Mouse (Mus musculus) layer of hippocampus, postnatal 36 days (tissue): ENCODE data around the gene Tpbgl. TPM values are rescaled to one million over a fixed set of nuclear protein-coding genes. Genes with fewer than 3 reads are reported as not detected.

Source experiments
- DNase-seq, 2 experiments: peaks; one replicate each; pipeline ENCODE4 v3.0.0; 2022
- total RNA-seq, 2 experiments: library from RNA; stranded (reverse); gene quantifications; 2 replicates each; pipeline ENCODE4 v1.2.3; 2021

Gene Tpbgl
- total RNA-seq: 1 to 10 TPM; 5.3 to 6.0 TPM

DNA sequence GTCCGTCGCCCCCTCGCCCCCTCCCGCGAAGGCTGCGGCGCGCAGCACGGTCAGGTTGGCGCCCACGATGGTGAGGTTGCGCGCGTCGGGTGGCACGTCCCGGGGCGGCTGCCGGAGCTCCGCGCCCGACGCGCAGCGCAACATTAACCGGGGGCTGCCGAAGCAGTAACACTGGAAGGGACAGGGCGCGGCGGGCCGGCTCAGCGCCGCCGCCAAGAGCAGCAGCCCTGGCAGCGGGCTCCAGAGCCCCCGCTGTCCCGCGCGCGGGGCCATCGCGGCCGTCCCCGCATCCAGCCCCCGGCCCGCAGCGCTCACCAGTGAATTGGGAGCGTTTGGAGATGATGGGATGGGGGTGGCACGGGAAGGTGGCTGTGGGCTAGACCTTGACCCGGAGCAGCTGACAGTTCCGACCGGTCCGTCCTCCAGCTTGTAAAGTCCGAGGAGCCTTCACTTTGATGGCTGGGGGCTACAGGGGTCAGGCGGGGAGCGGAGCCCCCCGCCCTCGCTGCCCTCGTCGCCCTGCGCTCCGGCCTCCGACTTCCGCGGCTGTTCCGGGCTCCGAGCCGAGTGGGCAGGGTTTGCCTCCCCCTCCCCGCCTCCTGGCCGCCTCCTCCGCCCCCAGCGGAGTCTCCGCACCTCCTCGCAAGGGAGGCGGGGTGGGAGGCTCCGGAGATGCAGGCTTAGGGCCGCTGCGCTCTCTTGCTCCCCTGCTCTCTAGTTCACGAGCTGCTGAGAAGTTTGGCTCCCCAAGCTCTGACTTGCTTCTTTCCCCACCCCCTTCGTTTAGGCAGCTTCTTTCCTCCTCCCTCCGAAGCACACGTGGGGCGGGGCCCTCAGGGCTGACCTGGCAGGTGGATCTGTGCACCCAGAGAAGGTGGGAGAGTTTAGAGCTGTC lies at the start of gene Tpbgl:
Gene Tpbgl (minus strand): TSS at position 728 of the 895 bp plus-strand sequence.
- DNase-seq: peak; percentile 30 to 36

DNA sequence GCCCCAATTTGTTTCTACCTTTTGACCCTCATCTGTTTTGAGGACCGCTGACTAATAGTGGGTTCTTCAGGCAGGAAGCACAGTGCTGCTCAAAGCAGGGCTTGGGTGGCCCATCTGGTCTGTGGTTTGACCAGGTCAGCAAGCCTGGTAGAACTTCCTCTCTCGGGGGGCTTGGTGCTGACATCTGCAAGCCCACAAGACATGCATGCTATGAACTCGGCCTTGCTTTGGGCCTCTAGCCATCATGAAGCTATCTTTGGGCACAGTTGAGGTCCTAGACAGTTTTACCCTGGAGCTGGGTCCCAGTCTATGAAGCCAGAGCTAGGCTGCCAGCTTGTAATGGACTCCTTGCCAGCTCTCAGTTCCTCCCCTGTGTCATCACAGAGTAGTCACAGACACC lies 48.0 kb upstream of the Tpbgl start:
- no peak for DNase-seq

DNA sequence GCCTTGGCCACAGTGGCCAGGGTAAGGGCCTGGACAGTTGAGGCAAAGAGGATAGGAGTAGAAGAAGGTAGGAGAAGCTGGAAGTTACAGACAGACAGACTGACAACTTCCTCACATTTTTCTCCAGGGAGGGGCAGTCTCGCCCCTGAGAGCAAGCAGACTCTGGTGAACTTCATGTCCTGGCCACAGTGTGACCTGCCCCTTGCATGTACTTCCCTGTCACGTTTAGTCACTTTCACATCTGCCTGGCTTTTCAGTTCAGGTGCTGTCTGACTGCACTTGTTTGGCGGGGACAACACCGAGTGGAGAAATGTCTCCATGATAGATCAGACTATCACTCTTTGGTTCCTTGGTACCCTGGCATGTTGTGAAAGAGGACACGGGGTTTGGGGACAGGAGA lies 47.3 kb upstream of the Tpbgl start:
- DNase-seq: no peak

DNA sequence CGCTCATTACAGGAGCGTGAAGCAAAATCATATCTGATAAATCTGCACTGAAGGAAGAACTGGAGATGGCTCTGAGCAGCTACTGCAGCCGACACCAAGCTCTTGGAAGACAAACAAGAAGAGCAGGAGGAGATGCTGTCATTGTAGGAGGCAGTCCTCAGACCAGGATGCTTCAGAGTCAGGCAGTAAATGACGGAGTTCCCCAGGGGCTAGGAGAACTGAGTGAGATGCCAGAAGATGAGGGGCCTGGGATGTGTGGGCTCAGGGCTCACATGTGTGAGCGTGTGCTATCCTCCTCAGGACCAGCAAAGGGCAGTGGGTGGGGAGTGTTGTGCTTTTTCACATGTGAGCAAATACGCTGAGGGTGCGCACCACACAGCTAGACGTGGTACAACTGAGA lies 46.3 kb upstream of the Tpbgl start:
- DNase-seq: no peak

DNA sequence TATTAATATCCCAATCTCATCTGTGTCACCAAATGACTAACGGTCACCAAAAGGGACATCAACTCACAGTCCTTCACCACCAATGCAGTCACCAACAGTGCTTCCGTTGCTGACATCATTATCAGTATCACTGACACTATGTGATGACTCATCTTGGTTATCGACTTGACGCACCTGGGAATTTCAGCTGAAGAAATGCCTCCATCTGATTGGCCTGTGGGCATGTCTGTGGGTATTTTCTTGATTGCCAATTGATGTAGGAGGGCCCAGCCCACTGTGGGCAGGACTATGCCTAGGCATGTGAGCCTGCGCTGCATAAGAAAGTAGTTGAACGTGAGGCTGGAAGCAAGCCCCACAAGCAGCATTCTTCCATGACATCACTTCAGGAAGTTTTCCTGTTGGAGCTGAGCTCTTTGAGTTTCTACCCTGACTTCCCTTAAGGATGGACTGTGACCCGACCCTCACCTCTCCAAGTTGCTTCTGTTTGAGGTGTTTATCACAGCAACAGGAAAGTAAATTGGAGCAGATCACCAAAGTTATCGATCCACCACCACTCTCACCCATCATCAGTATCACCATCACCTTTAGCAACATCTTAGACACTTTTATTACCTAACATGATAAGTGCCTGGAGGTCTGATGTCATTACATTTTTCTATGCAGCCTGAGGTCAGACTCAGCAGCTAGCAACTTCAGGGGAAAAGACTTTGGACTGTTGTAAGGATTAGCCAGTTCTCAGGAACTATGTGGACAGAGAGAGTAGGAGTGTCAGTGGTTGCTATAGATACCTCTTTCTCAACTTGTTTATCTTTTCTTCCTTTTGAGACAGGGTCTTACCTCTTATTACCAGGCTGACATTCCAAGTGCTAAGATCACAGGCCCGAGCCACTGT lies 44.9 kb upstream of the Tpbgl start:
- DNase-seq: no peak

DNA sequence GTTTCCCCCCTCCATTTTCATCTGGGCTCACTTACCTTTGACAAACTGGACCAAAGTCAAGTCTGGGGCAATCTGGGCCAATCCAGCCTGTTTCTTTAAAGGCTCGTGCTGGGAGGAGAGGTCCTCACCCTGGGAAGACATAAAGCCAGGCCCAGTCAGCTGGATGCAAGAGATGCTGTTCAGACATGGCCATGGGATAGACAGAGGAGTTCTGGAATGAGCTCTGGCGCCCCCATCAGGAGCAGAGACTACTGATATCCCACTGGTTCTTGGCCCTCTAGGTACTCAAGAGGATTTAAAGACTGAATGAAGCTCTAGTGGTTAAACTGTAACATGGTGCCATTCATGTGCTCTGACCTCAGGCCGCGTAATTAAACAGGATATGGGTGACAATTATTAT lies 44.0 kb upstream of the Tpbgl start:
- no peak for DNase-seq

DNA sequence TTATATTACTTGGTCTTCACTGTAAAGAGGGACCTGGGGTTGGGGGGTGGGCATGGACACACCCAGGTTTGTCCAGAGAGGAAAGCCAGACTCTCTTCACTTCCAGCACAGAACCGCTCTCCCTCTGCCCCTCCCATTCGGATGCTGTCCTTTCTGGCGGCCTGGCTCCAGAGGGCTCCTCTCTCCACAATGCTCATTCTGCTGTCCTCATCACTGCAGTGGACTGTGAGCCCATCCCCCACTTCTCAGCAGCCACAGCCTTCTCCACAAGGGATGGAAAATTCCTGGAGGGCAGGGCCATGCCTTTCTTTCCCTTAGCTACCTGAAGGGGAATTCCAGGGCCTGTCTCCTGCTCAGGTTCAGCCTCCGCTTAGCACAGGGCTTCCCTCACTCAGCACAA lies 41.9 kb upstream of the Tpbgl start:
- DNase-seq: peak in 1 of 2 experiments; percentile 29

DNA sequence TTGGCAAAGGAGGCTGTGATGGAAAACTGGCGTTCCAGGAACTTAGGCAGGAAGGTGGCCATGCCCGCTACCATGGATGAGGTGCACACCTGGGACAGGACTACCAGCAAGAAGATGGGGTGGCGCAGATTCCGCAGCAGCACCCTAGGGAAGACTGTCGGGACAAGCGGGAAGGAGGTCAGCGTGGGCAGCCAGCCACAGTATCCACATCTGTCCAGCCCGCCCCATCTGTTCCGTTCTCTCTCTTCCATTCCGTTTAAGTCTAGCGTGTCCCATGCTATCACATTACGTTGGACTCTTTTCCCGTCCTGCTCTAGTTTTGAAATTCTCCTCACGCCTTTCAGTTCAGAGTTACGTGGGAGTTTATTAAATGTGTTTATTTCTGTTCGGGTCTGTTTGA lies 40.2 kb upstream of the Tpbgl start:
- no peak for DNase-seq

DNA sequence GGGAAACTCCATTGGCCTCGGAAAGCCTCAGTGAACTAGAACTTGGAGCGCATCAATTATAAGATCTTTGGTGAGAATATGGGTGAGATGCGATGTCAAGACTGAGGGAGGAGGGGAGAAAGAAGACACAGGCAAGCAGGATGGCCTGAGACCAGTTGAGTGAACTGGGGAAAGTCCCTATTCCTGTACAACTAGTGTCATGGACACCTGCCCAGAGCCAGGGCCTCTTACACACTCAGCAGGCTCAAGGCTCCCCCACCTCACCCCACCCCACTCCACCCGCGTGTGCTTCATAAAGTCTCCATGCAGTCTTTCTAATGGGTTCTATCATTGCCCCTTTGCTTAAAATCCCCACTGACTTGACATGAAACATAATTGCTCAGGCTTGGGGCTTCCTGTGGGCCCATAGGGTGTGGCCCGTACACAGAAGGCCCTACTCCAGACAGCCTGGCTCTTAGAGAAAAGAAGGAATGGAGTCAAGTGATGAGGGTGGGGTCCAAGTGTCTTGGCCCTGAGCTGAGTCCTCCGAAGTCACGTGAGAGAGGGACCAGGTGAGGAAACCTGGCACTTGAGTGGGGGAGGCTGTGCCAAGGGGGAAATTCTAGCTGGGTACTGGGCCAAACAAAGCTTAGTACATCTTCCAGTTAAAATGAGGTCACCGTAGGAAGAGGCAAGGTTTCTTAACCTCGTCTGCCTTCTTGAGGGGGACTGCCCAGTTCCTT lies 39.0 kb upstream of the Tpbgl start:
- no peak for DNase-seq

DNA sequence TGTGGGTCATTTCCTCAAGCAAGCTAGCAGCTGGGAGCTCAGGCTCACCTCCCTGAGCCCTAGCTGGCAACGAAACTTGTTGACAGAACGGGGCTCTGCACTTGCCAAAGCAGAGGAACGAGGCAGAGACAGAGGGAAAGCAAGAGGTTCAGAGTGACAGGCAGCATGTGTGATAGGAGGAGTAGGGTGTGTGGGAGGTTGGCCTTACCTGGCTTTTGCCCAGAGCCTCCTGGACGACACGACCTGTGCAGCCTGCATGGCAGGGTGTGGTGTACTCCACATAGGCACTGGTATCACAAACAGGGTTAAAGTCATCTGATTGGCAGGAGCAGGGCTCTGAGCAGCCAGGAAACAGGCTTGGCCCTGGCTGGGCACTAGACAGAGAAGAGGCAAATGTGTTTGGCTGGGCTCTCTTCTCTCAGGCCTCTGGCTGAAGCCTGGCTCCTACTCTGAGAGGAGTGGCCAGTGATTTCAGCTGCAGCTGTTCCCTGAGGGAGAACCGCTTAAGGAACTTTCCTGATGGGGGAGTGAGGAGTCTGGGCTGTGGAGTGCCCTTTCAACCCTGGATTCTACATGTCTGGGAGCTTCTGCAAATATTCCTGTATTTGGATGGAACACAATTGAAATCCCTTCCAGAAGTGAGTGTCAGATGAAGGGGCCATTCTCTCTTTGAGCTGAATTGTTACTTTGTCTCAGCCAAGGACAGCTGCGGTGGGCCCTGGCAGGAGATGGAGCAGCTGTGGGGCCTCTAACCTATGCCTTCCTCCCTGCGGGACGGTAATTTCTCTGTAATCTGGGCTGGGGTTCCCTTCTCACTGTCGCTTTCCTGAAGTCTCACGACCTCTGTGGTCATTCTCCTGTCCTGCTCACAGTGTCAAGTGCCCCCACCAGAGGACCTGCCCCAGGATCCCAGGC lies 37.9 kb upstream of the Tpbgl start:
- peak; percentile 46 to 55 for DNase-seq

DNA sequence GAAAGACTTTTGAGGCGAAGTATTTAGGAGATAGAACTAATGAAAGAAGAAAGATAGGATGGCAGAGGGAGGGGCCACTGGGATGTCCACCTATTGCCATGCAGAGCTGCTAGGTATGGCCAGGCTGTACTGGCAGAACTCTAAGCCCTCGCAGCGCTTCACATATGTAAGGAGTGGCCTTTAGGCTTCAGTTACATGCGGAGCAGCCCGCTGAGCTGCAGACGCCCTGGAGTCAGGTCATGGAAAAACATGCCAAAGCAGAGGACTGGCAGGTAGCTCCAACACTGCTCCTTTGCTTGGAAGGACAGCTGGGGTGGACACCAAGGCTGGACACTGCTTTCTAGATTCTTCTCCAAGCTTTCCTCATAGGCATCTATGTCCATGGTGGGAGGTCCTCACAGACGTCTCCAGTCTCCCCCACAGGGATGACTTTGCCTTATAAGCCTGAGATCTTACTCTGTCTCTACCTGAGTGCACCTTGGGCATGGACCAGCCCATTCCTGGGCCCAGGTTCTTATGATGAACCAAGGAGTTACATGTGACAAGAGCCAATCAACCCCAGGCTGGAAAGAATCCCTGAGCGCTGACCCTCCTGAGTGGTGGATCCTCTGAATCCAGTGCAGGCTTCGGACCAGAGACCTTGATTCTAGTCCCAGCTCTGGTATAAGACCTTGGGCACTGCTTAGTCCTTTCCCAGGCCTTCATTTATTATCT lies 36.8 kb upstream of the Tpbgl start:
- no peak for DNase-seq

DNA sequence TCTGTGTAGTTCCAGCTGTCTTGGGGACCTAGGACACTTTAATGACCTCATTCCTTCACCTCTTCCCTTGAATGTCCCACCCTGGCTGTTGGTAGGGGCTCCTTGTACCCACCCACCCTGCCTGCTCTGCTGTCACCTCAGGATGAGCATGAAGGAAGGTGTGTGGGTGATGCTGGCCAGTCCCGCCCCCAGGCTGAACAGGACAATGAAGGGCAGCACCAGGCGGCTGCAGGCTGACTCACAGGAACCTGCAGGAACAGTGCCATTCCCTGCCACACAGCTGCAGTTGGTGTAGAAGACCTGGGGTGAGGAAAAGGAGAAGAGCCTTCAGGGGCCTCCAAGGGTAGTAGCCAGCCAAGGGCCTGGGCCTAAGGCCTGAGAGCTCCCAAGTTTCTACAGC lies 35.4 kb upstream of the Tpbgl start:
- DNase-seq: no peak

DNA sequence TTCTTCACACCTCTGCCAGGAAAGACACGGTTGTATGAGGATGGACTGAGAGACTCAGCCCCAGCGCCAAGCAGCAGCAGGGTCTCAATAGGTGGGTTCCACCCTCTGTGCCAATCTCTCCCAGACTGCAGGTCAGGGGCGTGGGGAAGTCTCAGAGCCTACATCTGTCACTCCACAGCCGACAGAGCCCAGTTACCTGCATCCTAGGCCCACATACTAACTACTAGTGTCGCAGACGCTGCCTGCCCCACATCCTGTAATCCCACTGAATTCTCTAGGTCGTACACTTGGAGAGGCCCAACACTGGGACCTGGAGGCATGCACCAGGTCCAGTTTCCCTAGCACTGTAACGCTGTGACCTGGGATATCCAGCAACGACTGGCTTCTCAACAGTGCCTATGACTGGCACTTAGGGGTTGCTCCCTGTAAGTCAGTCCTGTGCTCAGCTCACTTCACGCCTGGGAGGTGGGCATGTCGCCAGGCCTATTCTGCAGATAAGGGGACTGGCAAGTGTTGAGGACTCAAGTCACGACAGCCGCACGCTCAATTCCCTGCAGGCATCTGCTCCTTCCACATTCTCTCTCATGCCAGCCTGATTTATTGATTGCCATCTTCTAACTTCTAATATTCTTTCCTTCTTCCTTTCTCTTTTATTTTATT lies 34.8 kb upstream of the Tpbgl start:
- DNase-seq: no peak

DNA sequence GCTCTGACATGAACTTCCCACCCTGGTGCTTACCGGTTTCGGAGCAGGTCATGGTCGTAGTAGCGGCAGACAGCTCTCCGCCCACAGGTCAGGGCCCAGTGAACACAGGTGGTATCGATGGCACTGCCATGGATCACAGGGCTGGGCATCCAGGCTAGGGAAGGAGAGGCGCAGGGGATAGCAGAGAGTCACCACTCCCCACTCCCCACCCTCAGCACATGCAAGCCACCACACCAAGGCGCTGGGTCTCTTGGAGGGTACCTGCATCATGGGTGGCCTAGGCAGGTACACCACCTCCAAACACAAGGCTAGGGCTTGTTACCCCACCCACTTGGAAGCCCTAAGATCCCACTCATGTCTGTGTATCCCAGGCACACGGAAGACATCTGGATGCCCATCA lies 34.2 kb upstream of the Tpbgl start:
- no peak for DNase-seq

DNA sequence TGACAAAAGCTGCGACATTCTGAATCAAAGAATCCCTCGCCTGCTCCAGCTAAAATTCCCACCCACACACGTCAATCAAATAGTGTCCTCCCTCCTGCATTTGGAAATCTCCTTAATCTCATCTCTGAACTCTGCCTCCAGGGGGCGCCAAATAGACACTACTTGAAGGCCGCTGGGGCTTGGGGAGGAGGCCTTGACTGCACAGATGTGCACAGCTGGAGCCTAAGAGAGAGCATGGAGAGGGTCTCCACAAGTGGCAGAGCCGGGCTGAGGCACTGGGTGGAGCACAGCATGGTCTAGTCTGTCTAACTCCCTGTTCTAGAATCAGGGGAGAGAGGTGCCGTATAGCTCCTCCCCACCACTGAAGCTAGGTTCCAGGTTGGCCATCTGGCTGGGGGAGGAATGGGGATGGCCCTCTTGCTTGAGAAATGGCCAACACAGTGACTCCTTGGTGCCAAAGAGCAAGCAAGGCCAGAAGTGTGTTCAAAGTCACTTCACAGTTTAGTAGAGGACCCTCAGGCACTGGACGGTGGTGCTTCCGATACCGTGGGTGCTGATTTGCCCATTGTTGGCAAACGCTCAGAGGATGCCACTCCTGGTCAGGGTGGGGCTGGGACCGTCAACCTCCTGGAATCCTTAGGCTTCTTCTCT lies 32.6 kb upstream of the Tpbgl start:
- DNase-seq: peak; percentile 70 to 77

DNA sequence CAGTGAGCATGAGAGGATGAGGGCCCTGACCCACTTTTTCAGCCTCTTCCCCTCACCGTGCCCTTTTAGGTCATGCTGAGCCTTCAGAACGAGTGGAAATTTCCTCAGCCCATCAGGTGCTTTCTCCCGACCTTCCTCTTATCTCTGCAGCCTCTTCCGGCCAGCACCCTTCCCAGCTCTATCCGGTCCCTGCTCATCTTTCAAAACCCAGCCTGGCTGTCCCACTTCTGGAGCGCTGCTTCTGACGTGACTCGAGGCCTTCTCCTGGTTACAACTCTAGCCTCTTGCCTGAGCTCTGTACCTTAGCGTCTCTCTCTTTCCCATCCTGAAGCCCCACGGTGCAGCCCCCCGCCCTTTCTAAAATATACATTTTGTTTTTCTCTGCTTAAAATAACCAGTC lies 27.3 kb upstream of the Tpbgl start:
- no peak for DNase-seq

DNA sequence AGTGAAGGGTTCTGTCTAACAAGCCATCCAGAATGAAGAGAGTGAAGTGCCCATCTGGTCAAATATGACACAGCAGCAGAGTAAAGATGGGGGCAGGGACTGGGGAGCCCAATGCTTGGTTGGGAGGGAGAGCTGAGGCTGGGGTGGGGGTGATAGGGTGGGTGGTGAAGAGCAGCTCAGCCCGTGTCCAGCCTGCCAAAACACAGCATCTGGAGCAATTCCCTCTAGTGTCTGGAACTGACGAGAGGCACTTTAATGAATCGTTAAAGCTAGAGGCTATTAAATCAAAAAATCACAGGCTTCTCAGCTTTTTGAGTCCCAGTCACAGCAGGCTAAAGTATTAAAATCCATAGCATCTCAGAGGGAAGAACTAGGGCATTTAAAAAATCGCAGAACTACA lies 22.7 kb upstream of the Tpbgl start:
- no peak for DNase-seq

DNA sequence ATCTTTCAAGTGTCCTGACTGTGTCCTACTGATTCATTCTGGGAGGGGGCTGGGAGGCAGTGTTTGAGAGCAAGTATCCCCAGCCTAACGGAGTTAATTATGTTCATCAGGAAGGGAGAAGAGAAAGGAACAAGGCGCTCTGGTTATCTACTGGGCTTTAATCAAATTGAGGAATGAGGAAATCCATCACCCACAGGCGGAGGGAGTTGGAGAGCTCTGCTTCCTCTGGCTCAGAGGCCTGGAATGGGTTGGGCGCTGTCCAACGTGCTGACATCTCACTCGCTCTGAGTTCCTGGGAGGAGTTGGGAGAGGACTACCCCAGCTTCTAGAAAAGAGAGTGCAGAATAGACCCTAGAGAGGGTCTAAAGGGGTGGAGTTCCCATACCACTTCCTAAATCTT lies 21.7 kb upstream of the Tpbgl start:
- no peak for DNase-seq

DNA sequence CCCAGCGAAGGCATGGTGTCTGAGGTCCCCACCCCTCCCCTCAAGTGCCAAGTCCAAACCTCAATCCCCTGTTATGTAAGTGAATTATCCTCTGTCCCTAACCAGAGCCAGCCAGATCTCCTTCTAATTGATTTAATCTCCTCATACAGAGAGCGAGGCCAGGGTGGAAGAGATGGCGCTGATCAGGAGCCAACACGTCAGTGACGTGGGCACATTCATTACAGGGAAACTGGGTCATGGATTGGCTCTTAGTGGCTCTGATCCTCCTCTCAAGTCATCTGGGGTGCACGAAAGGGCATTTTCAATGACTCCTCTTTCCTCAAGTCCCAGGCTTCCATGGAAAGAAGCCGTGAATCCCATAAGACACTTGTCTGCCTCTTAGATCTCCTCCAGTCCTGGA lies 17.8 kb upstream of the Tpbgl start:
- no peak for DNase-seq

DNA sequence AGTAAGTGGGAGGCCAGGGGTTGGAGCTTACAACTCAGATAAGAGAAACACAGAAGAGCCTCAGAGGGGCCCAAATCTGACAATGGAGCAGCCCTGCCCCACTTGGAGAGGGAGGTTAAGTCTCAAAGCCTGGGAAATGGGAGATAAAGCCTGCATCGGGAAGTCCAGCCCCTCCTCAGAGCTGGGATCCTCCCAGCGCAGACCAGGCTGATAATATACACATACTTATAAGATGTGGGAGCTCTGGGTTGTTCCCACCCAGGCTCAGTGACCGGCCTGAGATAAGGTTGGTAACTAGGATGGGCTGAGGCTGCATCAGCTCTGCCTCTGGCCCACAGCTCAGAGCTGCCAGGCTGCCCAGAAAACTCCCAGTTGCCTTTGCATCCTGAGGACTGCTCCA lies 15.2 kb upstream of the Tpbgl start:
- no peak for DNase-seq
